Mouse (Mus musculus): Measurements from ENCODE around the gene Ltbp4.
A peak's percentile ranks its signal among the peaks of the same experiment; 100 is the strongest.

The Ltbp4 gene

GRCm38 (mm10) chr7:27258205-27258899 is 79.1 kb downstream of the Ltbp4 start, which contains the start of gene Numbl:
Numbl (plus strand) TSS chr7:27258433.
- DNase-seq (ENCODE audit: low spot score), result peak; percentile 72

DNA sequence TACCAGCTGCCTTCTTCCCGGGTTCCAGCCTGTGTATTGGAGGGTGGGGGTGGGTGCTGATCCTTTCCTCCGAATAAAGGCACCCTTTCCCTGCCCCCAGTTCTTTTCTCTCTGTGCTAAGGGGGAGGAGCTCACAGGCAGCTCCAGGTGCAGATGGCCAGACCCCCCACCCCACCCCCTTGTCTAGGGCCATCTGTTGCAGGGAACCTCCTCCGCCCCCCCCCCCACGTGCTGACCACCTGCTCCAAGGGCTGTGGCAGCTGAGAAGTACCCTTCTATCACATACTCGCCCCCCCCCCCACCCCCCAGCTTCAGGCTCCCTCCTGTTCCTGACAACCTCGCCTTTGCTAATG is 79.7 kb downstream of the Ltbp4 start:
- no peak for DNase-seq (ENCODE audit: low spot score)

GRCm38 (mm10) chr7:27257046-27257851 is 80.2 kb downstream of the Ltbp4 start:
- no peak for DNase-seq (ENCODE audit: low spot score)

- no peak for DNase-seq (ENCODE audit: low spot score)
Measured at GRCm38 (mm10) chr7:27255721-27256120, 81.8 kb downstream of the Ltbp4 start.

All from layer of hippocampus, adult 9-10 months (tissue).